Mouse (Mus musculus) 3T3-L1 (cell line): ENCODE results near the gene Gm49361.
A peak's percentile ranks its signal among the peaks of the same experiment; 100 is the strongest.
"Not testable (repeated sequence)": the region's sequence is repeated elsewhere in the genome, so short reads cannot be mapped to it uniquely, and the experiment has no call there.

Experiments
- DNase-seq: peaks from one replicate; pipeline ENCODE4 v3.0.0-alpha.2; 2015; ENCODE audit warnings: low read depth, low spot score

The Gm49361 gene

GRCm38 (mm10) chr14:57746001-57746771 lies at the start of gene Gm49361:
TSS of gene Gm49361 (minus strand) at chr14:57746103.
- DNase-seq, result peak; percentile 90

GRCm38 (mm10) chr14:57791171-57791570 lies 45.3 kb upstream of the Gm49361 start:
- peak; percentile 72 for DNase-seq

GRCm38 (mm10) chr14:57789759-57790158 lies 43.9 kb upstream of the Gm49361 start:
- no peak for DNase-seq

- DNase-seq, result no peak
Observed at GRCm38 (mm10) chr14:57789311-57789710, 43.4 kb upstream of the Gm49361 start.

- DNase-seq, result peak; percentile 18
Observed at GRCm38 (mm10) chr14:57787406-57787805, 41.5 kb upstream of the Gm49361 start.

GRCm38 (mm10) chr14:57772157-57772815 lies 26.4 kb upstream of the Gm49361 start:
- DNase-seq, result no peak

GRCm38 (mm10) chr14:57769102-57769501 lies 23.2 kb upstream of the Gm49361 start:
- no peak for DNase-seq

- peak; percentile 94 for DNase-seq
Observed at GRCm38 (mm10) chr14:57760447-57761412, 14.8 kb upstream of the Gm49361 start.

GRCm38 (mm10) chr14:57758237-57758636 lies 12.3 kb upstream of the Gm49361 start, which contains the start of gene Lats2:
TSS of gene Lats2 (minus strand) at chr14:57758388.
- DNase-seq, result no peak

GRCm38 (mm10) chr14:57756094-57756493 lies 10.2 kb upstream of the Gm49361 start:
- DNase-seq, result no peak

GRCm38 (mm10) chr14:57755661-57756060 lies 9.8 kb upstream of the Gm49361 start:
- no peak for DNase-seq

- peak; percentile 35 for DNase-seq
Observed at GRCm38 (mm10) chr14:57753351-57753992, 7.6 kb upstream of the Gm49361 start.

- DNase-seq, result not testable (repeated sequence)
Observed at GRCm38 (mm10) chr14:57751006-57751405, 5.1 kb upstream of the Gm49361 start.

GRCm38 (mm10) chr14:57749501-57749900 lies 3.6 kb upstream of the Gm49361 start:
- no peak for DNase-seq

GRCm38 (mm10) chr14:57745291-57745969 lies 473 bp downstream of the Gm49361 start:
- DNase-seq, result peak; percentile 41

GRCm38 (mm10) chr14:57744547-57744946 lies 1.4 kb downstream of the Gm49361 start:
- peak; percentile 83 for DNase-seq

GRCm38 (mm10) chr14:57740651-57741050 lies 5.3 kb downstream of the Gm49361 start:
- DNase-seq, result no peak

- no peak for DNase-seq
Observed at GRCm38 (mm10) chr14:57737089-57737488, 8.8 kb downstream of the Gm49361 start.

- no peak for DNase-seq
Observed at GRCm38 (mm10) chr14:57736141-57736540, 9.8 kb downstream of the Gm49361 start.

GRCm38 (mm10) chr14:57732668-57733293 lies 13.1 kb downstream of the Gm49361 start:
- no peak for DNase-seq
